Mouse (Mus musculus): Measurements from ENCODE around the gene Snrnp70.

- peak; percentile 68 for TF ChIP-seq CTCF (IDR thresholded peaks at IDR 0.05)
- no peak; the same call in 1 of the 2 replicates for TF ChIP-seq EP300 (IDR thresholded peaks at IDR 0.05)
Measured at GRCm38 (mm10) chr7:45339410-45340065, 56.0 kb downstream of the Snrnp70 start.

Measured in lung, postnatal 0 days (tissue).